Mouse (Mus musculus) left cerebral cortex, postnatal 14 days (tissue): Measurements from ENCODE around the gene Slc46a2. TPM values are rescaled to one million over a fixed set of nuclear protein-coding genes. Genes with fewer than 3 reads are reported as not detected.
A peak's percentile ranks its signal among the peaks of the same experiment; 100 is the strongest.

Source experiments
- DNase-seq, 2 experiments: peaks; one replicate each; pipeline ENCODE4 v3.0.0; 2021 to 2022; ENCODE audit warnings: low spot score in 2 of 2, mixed read lengths in 1 of 2
- intact Hi-C: fragments of 180-260 bp; cut with DNase I; formaldehyde crosslinking; loops from one replicate; pipeline ENCODE4 v1.15.1; 2025
- total RNA-seq, 2 experiments: library from RNA; stranded (reverse); gene quantifications; 2 replicates each; pipeline ENCODE4 v1.2.3; 2021

Slc46a2 gene
- total RNA-seq, 2 experiments from 2014 or later: not detected

DNA sequence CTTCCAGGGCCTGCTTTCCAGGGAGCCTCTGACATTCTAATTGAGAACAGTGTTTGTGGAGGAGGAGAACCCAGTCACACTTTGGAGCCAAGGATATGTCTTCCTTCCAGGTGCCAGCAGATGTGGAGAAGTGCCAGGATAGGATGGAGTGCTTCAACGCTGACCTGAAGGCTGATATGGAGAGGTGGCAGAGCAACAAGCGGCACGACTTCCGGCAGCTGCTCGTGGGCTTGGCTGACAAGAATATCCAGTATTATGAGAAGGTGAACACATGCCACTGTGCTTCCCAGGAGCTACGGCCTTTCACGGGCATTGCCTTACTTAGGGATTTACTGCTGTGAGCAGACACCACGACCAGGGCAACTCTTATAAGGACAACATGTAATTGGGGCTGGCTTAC lies 20.4 kb downstream of the Slc46a2 start:
- DNase-seq: no peak
- intact Hi-C loops: no loop called here

DNA sequence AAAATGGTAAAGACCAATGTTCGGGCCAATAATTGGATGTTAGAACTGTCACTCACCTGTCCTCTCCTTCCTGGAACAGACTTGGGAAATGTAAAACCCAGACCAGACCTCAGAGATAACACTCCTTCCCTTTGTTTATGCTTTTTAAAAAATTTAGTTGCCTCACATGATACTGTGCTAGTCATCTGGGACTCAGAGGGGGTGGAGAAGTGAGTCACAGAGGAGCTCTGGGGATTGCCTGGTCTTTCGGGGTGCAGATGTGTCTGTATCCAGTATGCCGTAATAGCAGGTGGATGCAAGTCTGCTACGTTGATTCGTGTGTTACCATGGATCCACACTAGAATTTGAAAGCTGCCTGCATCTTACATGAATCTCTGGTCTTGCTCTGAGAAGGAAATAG lies 22.1 kb downstream of the Slc46a2 start:
- intact Hi-C loops: no loop called here
- no peak for DNase-seq

GRCm38 (mm10) chr4:59891723-59892416 lies 23.0 kb downstream of the Slc46a2 start:
- DNase-seq: no peak
- intact Hi-C loops: no loop called here

- DNase-seq: no peak
- intact Hi-C loops: no loop called here
These were observed 24.7 kb downstream of the Slc46a2 start for GRCm38 (mm10) chr4:59890086-59890600.

DNA sequence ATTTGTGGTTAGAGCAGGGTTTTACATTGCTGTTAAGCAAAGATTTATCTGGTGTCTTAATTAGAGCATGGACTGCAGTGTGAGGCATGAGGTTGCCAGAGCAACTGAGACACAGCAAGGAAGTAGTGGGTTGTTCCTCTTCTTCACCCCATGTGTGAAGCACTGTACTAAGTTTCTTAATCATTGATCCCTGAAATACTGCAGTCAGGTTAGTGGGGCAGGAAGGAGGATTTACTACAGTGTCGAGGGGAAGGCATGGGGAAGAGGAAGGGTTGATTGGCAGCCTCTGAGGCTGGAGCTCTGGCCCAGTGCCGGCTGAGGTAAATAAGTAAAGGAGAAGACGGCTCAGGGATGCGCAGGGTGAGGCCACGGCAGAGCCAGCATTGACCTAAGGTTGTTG lies 26.8 kb downstream of the Slc46a2 start:
- no peak for DNase-seq
- intact Hi-C loops: no loop called here

GRCm38 (mm10) chr4:59887011-59887410 lies 27.8 kb downstream of the Slc46a2 start:
- intact Hi-C loops: no loop called here
- no peak for DNase-seq

DNA sequence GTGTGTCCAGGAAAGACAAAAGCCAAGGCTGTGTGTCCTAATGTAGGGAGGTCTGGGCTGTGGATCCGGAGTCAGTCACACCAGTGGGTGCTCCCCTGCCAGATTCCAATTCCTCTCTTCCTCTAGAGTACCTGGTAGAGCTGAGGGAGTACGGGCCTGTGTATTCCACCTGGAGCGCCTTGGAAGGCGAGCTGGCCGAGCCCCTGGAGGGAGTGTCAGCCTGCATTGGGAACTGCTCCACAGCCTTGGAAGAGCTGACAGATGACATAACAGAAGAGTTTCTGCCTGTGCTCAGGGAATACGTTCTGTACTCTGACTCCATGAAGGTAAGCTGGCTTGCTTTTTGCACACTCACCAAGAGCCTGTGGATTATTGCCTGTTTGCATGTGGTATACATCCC lies 28.6 kb downstream of the Slc46a2 start:
- no peak for DNase-seq
- intact Hi-C loops: no loop called here

- no peak for DNase-seq
- intact Hi-C loops: no loop called here
These were observed 30.6 kb downstream of the Slc46a2 start for GRCm38 (mm10) chr4:59884136-59884696.

- intact Hi-C loops: no loop called here
- no peak for DNase-seq
These were observed 33.6 kb downstream of the Slc46a2 start for GRCm38 (mm10) chr4:59881210-59881609.

GRCm38 (mm10) chr4:59880725-59881124 lies 34.1 kb downstream of the Slc46a2 start:
- no peak for DNase-seq
- intact Hi-C loops: no loop called here

- DNase-seq: no peak
- intact Hi-C loops: loop anchor here (10.0 kb wide), 1 partner anchor 495 kb away; no protein-coding TSS in a partner anchor
These were observed 35.4 kb downstream of the Slc46a2 start for GRCm38 (mm10) chr4:59879444-59879843.

DNA sequence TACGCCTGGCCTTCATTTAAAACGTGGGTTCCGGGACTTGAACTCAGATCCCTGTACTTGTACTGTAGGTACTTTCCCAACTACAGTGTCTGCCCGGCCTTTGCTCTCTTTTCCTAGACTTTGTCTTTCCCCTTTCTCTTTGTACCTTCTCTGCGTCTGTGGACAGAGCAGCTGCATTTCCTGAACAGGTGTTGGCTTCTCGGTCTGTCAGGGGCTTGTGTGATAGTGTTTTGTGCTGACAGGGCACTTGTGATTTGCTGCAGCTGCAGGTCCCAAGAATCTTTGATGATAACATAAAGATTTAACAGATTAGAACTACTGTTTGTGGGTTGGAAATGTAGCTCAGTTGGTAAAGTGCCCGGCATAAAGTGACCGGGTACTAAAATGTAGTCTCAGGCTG lies 36.3 kb downstream of the Slc46a2 start:
- intact Hi-C loops: loop anchor here (10.0 kb wide), 1 partner anchor 494 kb away; no protein-coding TSS in a partner anchor

GRCm38 (mm10) chr4:59877025-59877424 lies 37.8 kb downstream of the Slc46a2 start:
- DNase-seq: no peak
- intact Hi-C loops: loop anchor here (10.0 kb wide), 1 partner anchor 492 kb away; no protein-coding TSS in a partner anchor

More for the DNA sequence above, 36.3 kb downstream of the Slc46a2 start:
- no peak for DNase-seq

DNA sequence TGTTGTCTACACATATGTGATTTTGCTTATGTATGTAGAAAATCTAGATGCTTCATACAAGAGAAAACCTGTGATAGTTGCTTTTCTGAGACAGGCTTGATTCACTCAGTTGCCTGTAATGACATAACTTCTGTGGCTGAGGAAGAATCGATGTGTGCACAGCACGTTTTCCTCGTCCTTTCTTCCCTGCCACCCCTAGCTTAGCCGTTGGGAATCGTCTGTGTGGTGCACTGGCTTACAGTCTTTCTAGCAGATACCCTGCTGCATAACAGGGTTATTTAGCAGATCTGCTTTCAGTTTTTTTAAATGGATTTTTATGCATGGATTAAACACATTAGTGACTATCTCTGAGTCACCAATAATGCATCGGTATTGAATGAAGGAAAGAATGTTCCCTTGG lies 38.3 kb downstream of the Slc46a2 start:
- no peak for DNase-seq

GRCm38 (mm10) chr4:59873830-59874229 lies 41.0 kb downstream of the Slc46a2 start:
- intact Hi-C loops: loop anchor here (5.0 to 10.0 kb wide), 2 partner anchors 67 to 489 kb away; partner anchors contain the start of gene Snx30
- DNase-seq: no peak

More for the DNA sequence above, 38.3 kb downstream of the Slc46a2 start:
- intact Hi-C loops: loop anchor here (10.0 kb wide), 1 partner anchor 492 kb away; no protein-coding TSS in a partner anchor

- intact Hi-C loops: loop anchor here (5.0 to 10.0 kb wide), 2 partner anchors 66 to 488 kb away; partner anchors contain the start of gene Snx30
- no peak for DNase-seq
These were observed 41.6 kb downstream of the Slc46a2 start for GRCm38 (mm10) chr4:59873240-59873639.

GRCm38 (mm10) chr4:59870859-59871591 lies 43.8 kb downstream of the Slc46a2 start:
- peak; percentile 92 to 94 for DNase-seq
- intact Hi-C loops: loop anchor here (1.0 to 10.0 kb wide), 3 partner anchors 64 to 486 kb away; partner anchors contain the start of gene Snx30

- no peak for DNase-seq
- intact Hi-C loops: loop anchor here (5.0 to 10.0 kb wide), 2 partner anchors 63 to 486 kb away; partner anchors contain the start of gene Snx30
These were observed 44.4 kb downstream of the Slc46a2 start for GRCm38 (mm10) chr4:59870433-59870832.

GRCm38 (mm10) chr4:59869488-59870057 lies 45.3 kb downstream of the Slc46a2 start:
- peak; percentile 51 to 52 for DNase-seq
- intact Hi-C loops: loop anchor here (5.0 to 10.0 kb wide), 2 partner anchors 62 to 485 kb away; partner anchors contain the start of gene Snx30
